Mouse (Mus musculus) megakaryocyte progenitor cell, adult 5-6 weeks (primary cell): ENCODE measurements around the gene Nwd1. TPM values are rescaled to one million over a fixed set of nuclear protein-coding genes. Genes with fewer than 3 reads are reported as not detected.

Experiments
- ATAC-seq: replicated peaks from 2 replicates; pipeline ENCODE4 v1.8.0; 2016; ENCODE audit warnings: mild to moderate bottlenecking, moderate TSS enrichment, inconsistent platforms; ENCODE audit not compliant: poor library complexity
- total RNA-seq, 2 experiments: library from RNA; stranded (forward) in 1 of 2; stranded (reverse) in 1 of 2; fragments of 157-497, 149-512 nt in 1 of 2; fragments of 200-1000 nt in 1 of 2; gene quantifications; 2 replicates each; pipeline versions ENCODE4 v1.2.3 to v1.2.4; 2015 to 2017

The Nwd1 gene
- total RNA-seq, 2 experiments from 2014 or later: 4.0 to 4.7 TPM

- ATAC-seq: peak; percentile 14; the same call in 1 of the 2 replicates
Measured at GRCm38 (mm10) chr8:72698349-72698926, 51.9 kb downstream of the Nwd1 start.

- peak; percentile 47 for ATAC-seq
Measured at GRCm38 (mm10) chr8:72712569-72712968, 66.1 kb downstream of the Nwd1 start.

- peak; percentile 83 for ATAC-seq
Measured at GRCm38 (mm10) chr8:72716594-72716993, 70.1 kb downstream of the Nwd1 start.

- no peak for ATAC-seq
Measured at GRCm38 (mm10) chr8:72720541-72720940, 74.0 kb downstream of the Nwd1 start.

- peak; percentile 98 for ATAC-seq
Measured at GRCm38 (mm10) chr8:72722769-72723650, 76.5 kb downstream of the Nwd1 start, which contains the start of gene Sin3b. Sin3b (plus strand) TSS chr8:72723285.

- peak; percentile 38 for ATAC-seq
Measured at GRCm38 (mm10) chr8:72723651-72724001, 77.1 kb downstream of the Nwd1 start.

- no peak for ATAC-seq
Measured at GRCm38 (mm10) chr8:72728636-72729035, 82.1 kb downstream of the Nwd1 start.

- ATAC-seq: no peak
Measured at GRCm38 (mm10) chr8:72735001-72735400, 88.5 kb downstream of the Nwd1 start.

GRCm38 (mm10) chr8:72736868-72737267 lies 90.4 kb downstream of the Nwd1 start:
- ATAC-seq: no peak

GRCm38 (mm10) chr8:72746061-72746460 lies 99.5 kb downstream of the Nwd1 start:
- ATAC-seq: peak; percentile 84

- ATAC-seq: no peak
Measured at GRCm38 (mm10) chr8:72749846-72750245, 103.3 kb downstream of the Nwd1 start.

GRCm38 (mm10) chr8:72750266-72750665 lies 103.8 kb downstream of the Nwd1 start:
- ATAC-seq: no peak

- no peak for ATAC-seq
Measured at GRCm38 (mm10) chr8:72751126-72751525, 104.6 kb downstream of the Nwd1 start.

- no peak for ATAC-seq
Measured at GRCm38 (mm10) chr8:72752289-72752688, 105.8 kb downstream of the Nwd1 start.

- ATAC-seq: no peak
Measured at GRCm38 (mm10) chr8:72753165-72753564, 106.7 kb downstream of the Nwd1 start.

GRCm38 (mm10) chr8:72753781-72754180 lies 107.3 kb downstream of the Nwd1 start:
- ATAC-seq: no peak

- ATAC-seq: no peak
Measured at GRCm38 (mm10) chr8:72756031-72756430, 109.5 kb downstream of the Nwd1 start.

GRCm38 (mm10) chr8:72756771-72757390 lies 110.4 kb downstream of the Nwd1 start:
- no peak for ATAC-seq

- no peak for ATAC-seq
Measured at GRCm38 (mm10) chr8:72757426-72758195, 111.1 kb downstream of the Nwd1 start.

- no peak for ATAC-seq
Measured at GRCm38 (mm10) chr8:72758310-72758709, 111.8 kb downstream of the Nwd1 start.

- ATAC-seq: no peak
Measured at GRCm38 (mm10) chr8:72760216-72760615, 113.7 kb downstream of the Nwd1 start.
